Mouse (Mus musculus): ENCODE results near the gene Crtam. TPM values are rescaled to one million over a fixed set of nuclear protein-coding genes. Genes with fewer than 3 reads are reported as not detected.

Crtam gene
- polyA plus RNA-seq, 1 experiment from 2014 or later, result not detected

- WGBS, result 25% methylated on average over 18 of the region's 18 CpGs
- Histone ChIP-seq H3K27ac (ENCODE audit: low read depth, low read length) (no peak overlapping the region), H3K36me3 (ENCODE audit: control insufficient read depth, insufficient read depth, low read length) (no peaks in the 10 kb centered on the region), H3K27me3 (ENCODE audit: control insufficient read depth, insufficient read depth, low read length) (0 out of 2 replicates have a peak, but pooled peaks cover 2% of the 10 kb centered on the region), H3K4me3 (ENCODE audit: low read depth, low read length) (no peak overlapping the region), H3K9ac (ENCODE audit: low read length) (peak overlapping the region; percentile 23; the same call in 1 of the 2 replicates), H3K4me2 (ENCODE audit: low read depth) (peak overlapping the region; percentile 27), H3K4me1 (ENCODE audit: control insufficient read depth, insufficient read depth, low read length) (no peaks in the 10 kb centered on the region), H3K9me3 (ENCODE audit: control insufficient read depth, low read length) (no peaks in the 10 kb centered on the region)
- peak; percentile 81 for ATAC-seq (ENCODE audit: insufficient read depth, low FRiP score, low TSS enrichment)
- peak; percentile 62 for DNase-seq (ENCODE audit: low spot score)
Observed at GRCm38 (mm10) chr9:40949039-40949615, 55.3 kb downstream of the Crtam start.

GRCm38 (mm10) chr9:40948473-40948872 is 56.0 kb downstream of the Crtam start:
- Histone ChIP-seq H3K9ac (ENCODE audit: low read length) (no peak overlapping the region), H3K27ac (ENCODE audit: low read depth, low read length) (no peak overlapping the region), H3K4me3 (ENCODE audit: low read depth, low read length) (no peak overlapping the region), H3K36me3 (ENCODE audit: control insufficient read depth, insufficient read depth, low read length) (no peaks in the 10 kb centered on the region), H3K4me2 (ENCODE audit: low read depth) (no peak overlapping the region), H3K4me1 (ENCODE audit: control insufficient read depth, insufficient read depth, low read length) (no peaks in the 10 kb centered on the region), H3K27me3 (ENCODE audit: control insufficient read depth, insufficient read depth, low read length) (0 out of 2 replicates have a peak, but pooled peaks cover 2% of the 10 kb centered on the region), H3K9me3 (ENCODE audit: control insufficient read depth, low read length) (no peaks in the 10 kb centered on the region)
- WGBS, result 91% methylated on average over 6 of the region's 6 CpGs
- DNase-seq (ENCODE audit: low spot score) (no peak), ATAC-seq (ENCODE audit: insufficient read depth, low FRiP score, low TSS enrichment) (no peak)

- DNase-seq (ENCODE audit: low spot score) (no peak), ATAC-seq (ENCODE audit: insufficient read depth, low FRiP score, low TSS enrichment) (no peak)
- Histone ChIP-seq H3K27me3 (ENCODE audit: control insufficient read depth, insufficient read depth, low read length) (0 out of 2 replicates have a peak, but pooled peaks cover 2% of the 10 kb centered on the region), H3K9me3 (ENCODE audit: control insufficient read depth, low read length) (no peaks in the 10 kb centered on the region), H3K27ac (ENCODE audit: low read depth, low read length) (no peak overlapping the region), H3K36me3 (ENCODE audit: control insufficient read depth, insufficient read depth, low read length) (no peaks in the 10 kb centered on the region), H3K4me1 (ENCODE audit: control insufficient read depth, insufficient read depth, low read length) (no peaks in the 10 kb centered on the region), H3K4me3 (ENCODE audit: low read depth, low read length) (no peak overlapping the region), H3K4me2 (ENCODE audit: low read depth) (no peak overlapping the region), H3K9ac (ENCODE audit: low read length) (no peak overlapping the region)
- WGBS, result 57% methylated on average over 4 of the region's 4 CpGs
Observed at GRCm38 (mm10) chr9:40947131-40947530, 57.3 kb downstream of the Crtam start.

GRCm38 (mm10) chr9:40937425-40937824 is 67.0 kb downstream of the Crtam start:
- Histone ChIP-seq H3K4me1 (ENCODE audit: control insufficient read depth, insufficient read depth, low read length) (no peaks in the 10 kb centered on the region), H3K9me3 (ENCODE audit: control insufficient read depth, low read length) (no peaks in the 10 kb centered on the region), H3K9ac (ENCODE audit: low read length) (no peak overlapping the region), H3K36me3 (ENCODE audit: control insufficient read depth, insufficient read depth, low read length) (no peaks in the 10 kb centered on the region), H3K4me3 (ENCODE audit: low read depth, low read length) (no peak overlapping the region), H3K27me3 (ENCODE audit: control insufficient read depth, insufficient read depth, low read length) (no peaks in the 10 kb centered on the region), H3K27ac (ENCODE audit: low read depth, low read length) (no peak overlapping the region), H3K4me2 (ENCODE audit: low read depth) (no peak overlapping the region)
- peak; percentile 16 for DNase-seq (ENCODE audit: low spot score)
- no peak for ATAC-seq (ENCODE audit: insufficient read depth, low FRiP score, low TSS enrichment)
- WGBS, result 55% methylated on average over 7 of the region's 7 CpGs

GRCm38 (mm10) chr9:40933323-40933722 is 71.1 kb downstream of the Crtam start:
- Histone ChIP-seq H3K27me3 (ENCODE audit: control insufficient read depth, insufficient read depth, low read length) (no peaks in the 10 kb centered on the region), H3K4me1 (ENCODE audit: control insufficient read depth, insufficient read depth, low read length) (no peaks in the 10 kb centered on the region), H3K9me3 (ENCODE audit: control insufficient read depth, low read length) (no peaks in the 10 kb centered on the region), H3K36me3 (ENCODE audit: control insufficient read depth, insufficient read depth, low read length) (no peaks in the 10 kb centered on the region), H3K4me3 (ENCODE audit: low read depth, low read length) (no peak overlapping the region), H3K27ac (ENCODE audit: low read depth, low read length) (no peak overlapping the region), H3K9ac (ENCODE audit: low read length) (no peak overlapping the region), H3K4me2 (ENCODE audit: low read depth) (no peak overlapping the region)
- 77% methylated on average over 3 of the region's 3 CpGs for WGBS
- ATAC-seq (ENCODE audit: insufficient read depth, low FRiP score, low TSS enrichment) (no peak), DNase-seq (ENCODE audit: low spot score) (no peak)

- WGBS, result 68% methylated on average over 17 of the region's 17 CpGs
- Histone ChIP-seq H3K9me3 (ENCODE audit: control insufficient read depth, low read length) (no peaks in the 10 kb centered on the region), H3K9ac (ENCODE audit: low read length) (no peak overlapping the region), H3K27ac (ENCODE audit: low read depth, low read length) (no peak overlapping the region), H3K4me3 (ENCODE audit: low read depth, low read length) (no peak overlapping the region), H3K27me3 (ENCODE audit: control insufficient read depth, insufficient read depth, low read length) (no peaks in the 10 kb centered on the region), H3K36me3 (ENCODE audit: control insufficient read depth, insufficient read depth, low read length) (no peaks in the 10 kb centered on the region), H3K4me2 (ENCODE audit: low read depth) (no peak overlapping the region), H3K4me1 (ENCODE audit: control insufficient read depth, insufficient read depth, low read length) (no peaks in the 10 kb centered on the region)
- no peak for DNase-seq (ENCODE audit: low spot score)
- no peak for ATAC-seq (ENCODE audit: insufficient read depth, low FRiP score, low TSS enrichment)
Observed at GRCm38 (mm10) chr9:40927351-40927980, 77.0 kb downstream of the Crtam start.

Other genes with a start within 250 kb of the Crtam start
- 3,508 and 3,707 TPM in 2 replicates for gene Hspa8, start 203.6 kb downstream of the Crtam start, polyA plus RNA-seq (2014; fragmentation: Nextera tagmentation; extraction: Ambion mirVana)
- gene Bsx, start 130.5 kb downstream of the Crtam start, polyA plus RNA-seq (2014; fragmentation: Nextera tagmentation; extraction: Ambion mirVana), result not detected in 2 replicates
- 0.88 and 1.1 TPM in 2 replicates for gene Jhy, start 40.5 kb downstream of the Crtam start, polyA plus RNA-seq (2014; fragmentation: Nextera tagmentation; extraction: Ambion mirVana)
- 13.2 and 14.4 TPM in 2 replicates for gene Ubash3b, start 157.1 kb upstream of the Crtam start, polyA plus RNA-seq (2014; fragmentation: Nextera tagmentation; extraction: Ambion mirVana)

Measured in neural tube, embryonic 11.5 days (tissue).